Mouse (Mus musculus) right cerebral cortex, postnatal 36 days (tissue): ENCODE measurements around the gene Armh2.

Experiments
- DNase-seq, 2 experiments: peaks; one replicate each; pipeline ENCODE4 v3.0.0; 2022; ENCODE audit warnings: low spot score in 2 of 2, mixed read lengths in 1 of 2

The Armh2 gene

DNA sequence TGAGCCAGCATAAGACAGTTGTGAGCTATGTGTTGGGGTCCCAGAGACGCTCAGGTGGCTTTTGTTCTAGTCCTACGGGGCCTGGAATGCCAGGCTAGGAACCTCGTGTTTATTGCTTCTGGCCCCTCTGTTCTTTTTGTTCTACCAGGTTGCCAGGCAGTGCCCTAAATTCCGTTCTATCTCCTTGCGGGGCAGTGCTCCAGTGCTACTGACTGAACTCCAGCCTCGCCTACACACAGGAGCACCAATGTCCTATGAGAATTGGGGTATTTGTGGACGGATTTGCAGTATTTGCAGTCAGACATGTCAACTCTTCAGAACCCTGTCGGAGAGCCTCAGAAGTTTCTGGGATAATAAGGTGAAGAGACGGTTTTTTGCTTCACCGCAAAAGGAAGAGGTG is at the start of gene Armh2:
Armh2 (plus strand) TSS at position 205 of the 400 bp plus-strand sequence.
- no peak for DNase-seq

DNA sequence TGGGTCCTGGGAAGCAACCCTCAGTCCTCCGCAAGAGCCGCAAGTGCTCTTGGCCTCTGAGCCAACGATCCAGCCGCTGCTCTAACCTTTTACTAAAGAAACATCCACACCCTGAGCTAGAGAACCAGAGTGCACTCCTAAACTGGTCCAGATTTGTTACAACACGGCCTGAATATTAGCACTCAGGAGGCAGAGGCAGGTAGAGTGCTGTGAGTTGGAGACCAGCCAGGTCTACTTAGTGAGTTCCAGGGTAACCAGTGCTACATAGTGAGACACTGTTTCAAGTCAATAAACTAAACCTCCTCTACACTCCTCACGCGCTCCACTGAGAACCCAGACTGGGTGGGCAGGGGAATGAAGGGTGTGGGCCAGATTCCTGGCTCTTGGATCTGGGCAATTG is 47.7 kb upstream of the Armh2 start:
- no peak for DNase-seq

- DNase-seq, result no peak
These were observed 42.3 kb upstream of the Armh2 start for GRCm38 (mm10) chr13:24698746-24699145.

DNA sequence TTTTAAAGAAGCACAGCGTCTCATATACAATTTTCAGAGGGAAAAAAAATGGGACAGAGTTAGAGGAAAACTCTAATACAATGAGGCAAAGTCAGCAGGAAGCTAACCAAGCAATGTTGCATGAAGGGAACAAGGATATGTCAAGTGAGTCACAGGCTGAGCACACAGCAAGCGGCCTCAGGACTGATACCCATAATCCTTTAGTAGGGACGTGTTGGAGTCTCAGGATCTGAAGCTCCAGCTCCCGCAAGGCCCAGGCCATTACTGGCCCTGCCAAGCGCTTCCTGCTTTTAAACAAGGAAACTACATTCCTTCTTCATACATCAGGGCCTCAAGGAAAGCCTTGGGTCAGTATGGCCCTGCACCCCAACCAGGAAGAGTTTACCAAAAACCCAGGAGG is 38.9 kb upstream of the Armh2 start:
- DNase-seq, result no peak

- no peak for DNase-seq
These were observed 31.2 kb upstream of the Armh2 start for GRCm38 (mm10) chr13:24709656-24710396.

DNA sequence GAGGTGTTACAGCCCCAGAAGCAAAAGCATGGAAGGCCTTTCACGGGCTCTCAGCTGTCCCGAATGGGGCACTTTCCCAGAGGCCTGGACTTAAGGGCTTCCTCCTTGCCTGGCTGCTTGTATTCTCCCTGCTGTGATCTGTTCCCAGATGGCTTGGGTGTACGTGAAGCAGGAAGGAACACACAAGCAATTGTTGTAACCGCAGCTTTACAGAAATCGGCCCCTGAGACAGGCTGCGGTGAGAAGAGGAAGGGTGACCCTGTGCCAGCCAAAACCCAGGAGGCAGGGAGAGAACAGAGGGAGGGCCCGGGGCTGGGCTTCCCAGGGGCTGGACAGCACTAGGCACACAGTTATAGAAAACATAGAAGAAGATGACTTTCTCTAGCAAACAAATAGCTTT is 30.1 kb upstream of the Armh2 start:
- DNase-seq, result no peak

GRCm38 (mm10) chr13:24712581-24713130 is 28.4 kb upstream of the Armh2 start:
- no peak for DNase-seq

GRCm38 (mm10) chr13:24713434-24714000 is 27.5 kb upstream of the Armh2 start:
- DNase-seq, result peak; percentile 86 to 88

- DNase-seq, result no peak
These were observed 26.6 kb upstream of the Armh2 start for GRCm38 (mm10) chr13:24714360-24714885.

- no peak for DNase-seq
These were observed 25.4 kb upstream of the Armh2 start for GRCm38 (mm10) chr13:24715601-24716000.

DNA sequence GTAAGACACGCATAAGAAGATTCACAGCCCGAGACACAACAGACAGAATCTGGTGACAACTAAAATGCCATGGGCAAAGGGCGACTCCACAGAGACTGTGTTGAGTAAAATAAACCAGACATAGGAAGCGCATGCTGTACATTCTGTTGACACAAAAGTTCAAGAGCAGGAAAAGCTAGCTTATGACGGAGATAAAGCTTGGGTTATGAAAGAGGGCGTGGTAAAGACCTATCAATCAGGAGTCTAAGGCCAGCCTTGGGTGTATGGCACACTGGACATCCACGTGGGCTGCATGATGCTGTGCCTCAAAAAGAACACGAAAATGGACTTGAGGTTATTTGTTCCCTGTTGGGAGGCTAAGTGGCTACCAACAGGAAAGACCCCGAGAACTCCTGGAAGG is 24.6 kb upstream of the Armh2 start:
- no peak for DNase-seq

DNA sequence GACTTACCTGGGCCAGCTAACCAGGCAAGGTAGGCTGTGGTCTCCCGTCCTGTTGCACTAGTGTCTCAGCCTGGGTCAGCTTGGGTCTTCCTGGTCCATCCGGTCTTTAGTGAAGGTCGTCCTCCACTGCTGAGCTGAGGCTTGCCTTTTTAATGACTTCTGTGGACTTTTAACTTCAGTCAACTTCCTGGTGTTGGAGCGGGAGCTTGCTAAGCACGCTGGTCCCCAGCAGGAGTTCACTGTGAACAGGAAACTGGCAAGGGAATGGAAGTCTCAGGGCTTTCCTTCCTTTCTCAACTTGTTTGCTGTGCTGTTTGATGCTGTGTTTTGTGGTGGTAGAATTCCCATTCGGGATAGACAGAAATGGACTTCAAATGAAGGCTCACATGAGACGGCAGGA is 23.4 kb upstream of the Armh2 start:
- DNase-seq, result no peak

DNA sequence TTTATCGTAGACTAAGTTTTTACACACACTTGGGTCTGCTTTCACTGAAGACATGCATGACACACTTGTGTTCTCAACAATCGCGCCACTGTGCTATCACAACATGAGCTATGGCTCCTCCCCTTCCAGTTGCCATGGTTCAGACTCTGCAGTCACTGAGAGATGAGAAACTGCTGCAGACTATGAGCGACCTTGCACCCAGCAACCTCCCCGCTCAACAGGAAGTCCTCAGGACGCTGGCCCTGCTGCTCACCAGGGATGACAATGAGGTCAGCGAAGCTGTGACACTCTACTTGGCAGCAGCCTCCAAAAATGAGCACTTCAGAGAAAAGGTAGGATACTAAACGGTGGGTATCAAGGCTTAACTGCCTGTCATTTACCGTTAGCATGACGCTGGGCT is 19.5 kb upstream of the Armh2 start:
- no peak for DNase-seq

DNA sequence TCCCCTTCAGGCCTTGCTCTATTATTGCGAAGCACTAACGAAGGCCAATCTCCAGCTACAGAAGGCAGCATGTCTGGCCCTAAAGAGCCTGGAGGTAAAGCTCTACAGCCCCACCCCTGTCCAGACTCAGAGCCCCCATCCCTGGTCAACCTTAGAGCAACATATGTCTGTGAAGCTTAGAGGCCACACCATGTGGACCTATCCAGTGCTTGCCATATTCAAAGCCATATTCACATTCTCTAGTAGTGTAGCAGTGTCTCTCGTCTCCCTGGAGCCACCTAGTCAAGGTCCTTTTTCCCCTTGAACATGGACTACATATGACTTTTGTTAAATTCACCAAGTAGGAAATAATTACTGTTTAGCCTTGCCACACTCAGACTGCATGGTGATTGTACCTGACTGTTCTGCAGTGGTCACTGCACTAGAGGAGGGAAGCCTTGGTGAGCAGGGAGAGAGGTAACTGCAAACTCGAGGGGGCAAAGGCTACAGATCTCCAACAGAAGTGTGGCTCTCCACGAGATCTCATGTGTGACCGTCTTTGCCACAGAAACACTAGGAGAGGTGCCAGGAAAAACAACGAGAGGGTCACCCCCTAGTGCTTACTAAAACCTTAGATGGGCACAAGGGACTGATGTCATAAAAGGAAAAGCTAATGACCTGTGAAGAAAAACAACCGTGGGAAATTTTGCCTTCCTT is 17.2 kb upstream of the Armh2 start:
- DNase-seq, result no peak

GRCm38 (mm10) chr13:24724395-24724759 is 16.7 kb upstream of the Armh2 start:
- no peak for DNase-seq

DNA sequence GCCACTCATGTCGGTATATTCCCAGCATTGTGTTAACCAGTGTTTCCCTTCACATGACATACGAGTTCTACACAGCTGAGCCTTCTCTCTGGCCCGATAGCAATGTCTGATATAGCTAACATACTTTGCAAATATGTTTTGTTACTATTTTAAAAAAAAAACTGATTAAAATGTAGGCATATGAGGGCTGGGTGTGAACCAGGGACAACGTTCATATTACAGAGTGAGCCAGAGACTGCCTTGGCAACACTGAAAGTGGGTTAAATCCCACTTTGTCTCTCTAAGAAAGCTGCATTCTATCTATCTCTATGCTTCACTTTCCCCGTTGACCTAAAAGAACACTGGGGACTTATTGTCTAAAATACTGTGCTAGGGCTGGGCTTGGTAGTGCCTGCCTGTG is 11.9 kb upstream of the Armh2 start:
- DNase-seq, result no peak

- DNase-seq, result no peak
These were observed 6.5 kb upstream of the Armh2 start for GRCm38 (mm10) chr13:24734502-24734901.

GRCm38 (mm10) chr13:24735608-24736131 is 5.4 kb upstream of the Armh2 start:
- DNase-seq, result no peak

DNA sequence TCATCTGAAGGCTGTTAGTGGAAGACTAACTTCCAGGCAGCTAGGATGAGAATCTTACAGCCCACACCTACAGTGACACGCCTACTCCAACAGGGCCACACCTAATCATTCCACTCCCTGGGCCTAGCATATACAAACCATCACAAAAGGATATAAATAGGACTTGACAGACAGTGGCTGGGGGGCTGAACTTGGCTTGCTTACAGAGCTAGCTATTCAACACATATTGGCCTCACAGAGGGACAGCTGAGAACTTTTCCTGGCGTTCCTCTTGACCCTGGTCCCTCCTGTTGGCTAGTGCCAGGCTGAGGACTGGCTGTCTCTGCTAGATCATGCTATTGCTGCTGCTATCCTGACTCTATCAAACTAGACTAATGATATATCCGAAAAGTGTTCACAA is 6.8 kb downstream of the Armh2 start:
- DNase-seq, result no peak

DNA sequence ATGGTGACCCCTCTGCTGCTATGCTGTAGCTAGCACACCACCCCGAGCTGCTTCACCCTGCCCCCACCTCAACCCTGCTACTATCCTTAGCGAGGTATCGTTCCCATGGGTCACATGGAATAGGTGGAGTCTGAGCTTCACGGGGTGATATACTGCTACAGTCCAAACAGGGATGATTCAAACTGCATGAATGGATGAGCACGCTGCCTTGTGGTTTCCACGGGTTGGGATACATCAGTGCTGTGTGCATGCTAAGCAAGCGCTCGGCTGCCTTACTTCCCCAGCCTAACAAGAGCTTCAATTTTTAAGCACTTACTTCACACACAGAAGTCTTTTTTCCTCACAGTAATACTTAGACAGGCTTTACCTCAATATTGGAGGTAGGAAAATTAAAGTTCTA is 9.8 kb downstream of the Armh2 start:
- DNase-seq, result no peak

GRCm38 (mm10) chr13:24751396-24751795 is 10.4 kb downstream of the Armh2 start:
- DNase-seq, result peak; percentile 4 to 13

DNA sequence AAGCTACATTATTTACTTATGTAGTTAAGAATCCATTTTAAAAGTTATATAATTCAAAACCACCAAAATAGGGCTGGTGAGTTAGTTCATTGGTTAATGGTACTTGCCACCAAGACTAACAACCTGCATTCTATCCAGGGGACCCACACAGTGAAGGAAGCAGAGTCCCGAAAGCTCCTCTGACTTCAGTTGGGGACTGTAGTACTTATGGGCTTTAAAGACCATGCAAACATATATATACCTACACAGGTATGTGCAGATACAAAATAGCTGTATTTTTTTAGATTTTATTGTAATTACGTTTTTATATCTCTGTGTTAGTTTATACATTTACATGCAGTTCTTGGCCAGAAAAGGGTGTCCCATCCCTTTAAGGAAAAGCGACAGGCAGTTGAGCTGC is 15.7 kb downstream of the Armh2 start:
- DNase-seq, result no peak
